Mouse (Mus musculus): ENCODE results near the gene Fli1. TPM values are rescaled to one million over a fixed set of nuclear protein-coding genes. Genes with fewer than 3 reads are reported as not detected.

Gene Fli1
- polyA plus RNA-seq, 2 experiments = 10.1 to 22.2 TPM

- no peak overlapping the region for H3K4me2 ChIP-seq (replicated peaks; ENCODE audit: low read depth, low read length, severe bottlenecking)
- no peaks in the 10 kb centered on the region for H3K27me3 ChIP-seq (ENCODE audit: control insufficient read depth, insufficient read depth, low read length)
- DNase-seq (ENCODE audit: low spot score) (no peak), ATAC-seq (ENCODE audit: low FRiP score, low read depth) (no peak)
- TF ChIP-seq POLR2A (IDR thresholded peaks at IDR 0.05; ENCODE audit: borderline replicate concordance, extremely low read depth, insufficient read depth, insufficient read length) = no peak
- WGBS = 84% methylated on average over 4 of the region's 4 CpGs
- no peaks in the 10 kb centered on the region for H3K36me3 ChIP-seq (ENCODE audit: control insufficient read depth, insufficient read depth, low read length)
- no peak overlapping the region for H3K9ac ChIP-seq (ENCODE audit: low read depth, low read length, severe bottlenecking)
- no peaks in the 10 kb centered on the region for H3K9me3 ChIP-seq (ENCODE audit: control insufficient read depth, low read length)
- H3K4me1 ChIP-seq (ENCODE audit: control insufficient read depth, insufficient read depth, low read length) = peaks cover 14% of the 10 kb centered on the region
- no peak overlapping the region for H3K27ac ChIP-seq (replicated peaks; ENCODE audit: low read depth, low read length)
- no peak overlapping the region for H3K4me3 ChIP-seq (replicated peaks; ENCODE audit: low read length)
These were observed 55.3 kb downstream of the Fli1 start for GRCm38 (mm10) chr9:32487401-32487800.

- H3K36me3 ChIP-seq (ENCODE audit: control insufficient read depth, insufficient read depth, low read length) = peaks cover 10% of the 10 kb centered on the region
These were observed 62.2 kb downstream of the Fli1 start for GRCm38 (mm10) chr9:32480418-32480817.

GRCm38 (mm10) chr9:32478799-32479198, 63.9 kb downstream of the Fli1 start:
- H3K4me1 ChIP-seq (ENCODE audit: control insufficient read depth, insufficient read depth, low read length) = 0 out of 2 replicates have a peak, but pooled peaks cover 4% of the 10 kb centered on the region
- TF ChIP-seq POLR2A (IDR thresholded peaks at IDR 0.05; ENCODE audit: borderline replicate concordance, extremely low read depth, insufficient read depth, insufficient read length) = no peak
- no peak overlapping the region for H3K4me2 ChIP-seq (replicated peaks; ENCODE audit: low read depth, low read length, severe bottlenecking)
- H3K9ac ChIP-seq (ENCODE audit: low read depth, low read length, severe bottlenecking) = no peak overlapping the region
- DNase-seq (ENCODE audit: low spot score) (no peak), ATAC-seq (ENCODE audit: low FRiP score, low read depth) (no peak)
- H3K27ac ChIP-seq (replicated peaks; ENCODE audit: low read depth, low read length) = no peak overlapping the region
- peaks cover 19% of the 10 kb centered on the region for H3K36me3 ChIP-seq (ENCODE audit: control insufficient read depth, insufficient read depth, low read length)
- no peak overlapping the region for H3K4me3 ChIP-seq (replicated peaks; ENCODE audit: low read length)
- H3K27me3 ChIP-seq (ENCODE audit: control insufficient read depth, insufficient read depth, low read length) = no peaks in the 10 kb centered on the region
- H3K9me3 ChIP-seq (ENCODE audit: control insufficient read depth, low read length) = no peaks in the 10 kb centered on the region
- WGBS = 64% methylated on average over 3 of the region's 3 CpGs

More at GRCm38 (mm10) chr9:32480418-32480817, 62.2 kb downstream of the Fli1 start:
- Histone ChIP-seq H3K4me3 (replicated peaks; ENCODE audit: low read length) (no peak overlapping the region), H3K9me3 (ENCODE audit: control insufficient read depth, low read length) (no peaks in the 10 kb centered on the region), H3K27ac (replicated peaks; ENCODE audit: low read depth, low read length) (no peak overlapping the region), H3K27me3 (ENCODE audit: control insufficient read depth, insufficient read depth, low read length) (no peaks in the 10 kb centered on the region), H3K4me2 (replicated peaks; ENCODE audit: low read depth, low read length, severe bottlenecking) (no peak overlapping the region), H3K9ac (ENCODE audit: low read depth, low read length, severe bottlenecking) (no peak overlapping the region), H3K4me1 (ENCODE audit: control insufficient read depth, insufficient read depth, low read length) (0 out of 2 replicates have a peak, but pooled peaks cover 4% of the 10 kb centered on the region)
- WGBS = 70% methylated on average over 5 of the region's 5 CpGs
- DNase-seq (ENCODE audit: low spot score) (no peak), ATAC-seq (ENCODE audit: low FRiP score, low read depth) (no peak)
- no peak for TF ChIP-seq POLR2A (IDR thresholded peaks at IDR 0.05; ENCODE audit: borderline replicate concordance, extremely low read depth, insufficient read depth, insufficient read length)

- DNase-seq (ENCODE audit: low spot score) (no peak), ATAC-seq (ENCODE audit: low FRiP score, low read depth) (no peak)
- Histone ChIP-seq H3K9me3 (ENCODE audit: control insufficient read depth, low read length) (no peaks in the 10 kb centered on the region), H3K9ac (ENCODE audit: low read depth, low read length, severe bottlenecking) (no peak overlapping the region), H3K4me1 (ENCODE audit: control insufficient read depth, insufficient read depth, low read length) (0 out of 2 replicates have a peak, but pooled peaks cover 4% of the 10 kb centered on the region), H3K4me2 (replicated peaks; ENCODE audit: low read depth, low read length, severe bottlenecking) (no peak overlapping the region), H3K27ac (replicated peaks; ENCODE audit: low read depth, low read length) (no peak overlapping the region), H3K4me3 (replicated peaks; ENCODE audit: low read length) (no peak overlapping the region), H3K27me3 (ENCODE audit: control insufficient read depth, insufficient read depth, low read length) (no peaks in the 10 kb centered on the region), H3K36me3 (ENCODE audit: control insufficient read depth, insufficient read depth, low read length) (peaks cover 25% of the 10 kb centered on the region)
- TF ChIP-seq POLR2A (IDR thresholded peaks at IDR 0.05; ENCODE audit: borderline replicate concordance, extremely low read depth, insufficient read depth, insufficient read length) = no peak
- WGBS = 71% methylated on average over 2 of the region's 2 CpGs
These were observed 64.6 kb downstream of the Fli1 start for GRCm38 (mm10) chr9:32478087-32478486.

GRCm38 (mm10) chr9:32476604-32477003, 66.1 kb downstream of the Fli1 start:
- Histone ChIP-seq H3K9me3 (ENCODE audit: control insufficient read depth, low read length) (no peaks in the 10 kb centered on the region), H3K4me2 (replicated peaks; ENCODE audit: low read depth, low read length, severe bottlenecking) (no peak overlapping the region), H3K36me3 (ENCODE audit: control insufficient read depth, insufficient read depth, low read length) (peaks cover 25% of the 10 kb centered on the region), H3K27ac (replicated peaks; ENCODE audit: low read depth, low read length) (no peak overlapping the region), H3K4me1 (ENCODE audit: control insufficient read depth, insufficient read depth, low read length) (0 out of 2 replicates have a peak, but pooled peaks cover 4% of the 10 kb centered on the region), H3K9ac (ENCODE audit: low read depth, low read length, severe bottlenecking) (no peak overlapping the region), H3K27me3 (ENCODE audit: control insufficient read depth, insufficient read depth, low read length) (no peaks in the 10 kb centered on the region), H3K4me3 (replicated peaks; ENCODE audit: low read length) (no peak overlapping the region)
- no peak for TF ChIP-seq POLR2A (IDR thresholded peaks at IDR 0.05; ENCODE audit: borderline replicate concordance, extremely low read depth, insufficient read depth, insufficient read length)
- no peak for DNase-seq (ENCODE audit: low spot score)
- WGBS = 92% methylated on average over 10 of the region's 10 CpGs
- ATAC-seq (ENCODE audit: low FRiP score, low read depth) = no peak

All from limb, embryonic 14.5 days (tissue).